Mouse (Mus musculus): ENCODE measurements at regions not wholly inside any gene's neighbourhood (a gene's known extent, or its start where the extent isn't known, plus 50 kb on each side); places are given as distances from the start of the nearest gene placed in this dataset.
A peak's percentile ranks its signal among the peaks of the same experiment; 100 is the strongest.

DNA sequence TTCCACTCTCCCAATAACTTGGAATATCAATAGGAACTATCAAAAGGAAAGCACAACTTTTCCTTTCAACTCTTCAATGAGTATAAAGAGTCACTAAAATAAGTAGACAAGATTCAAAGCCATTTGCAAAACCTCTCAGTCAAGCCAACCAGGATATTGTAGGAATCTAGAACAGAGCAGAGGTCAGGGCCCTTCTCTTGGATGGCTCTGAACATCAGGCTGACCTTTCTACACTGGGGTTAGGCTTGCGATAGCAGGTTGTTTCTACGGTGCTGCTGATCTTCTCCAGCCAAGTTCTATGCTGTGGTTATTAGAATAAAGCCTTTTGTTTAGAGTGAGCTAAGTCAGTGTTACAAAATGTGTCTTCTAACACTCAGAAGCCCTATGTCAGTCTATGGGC is 658.6 kb downstream of the Ofcc1 start:
- H3K36me3 ChIP-seq (ENCODE audit: control insufficient read depth, insufficient read depth): no peaks in the 10 kb centered on the region
- ATAC-seq: no peak
- H3K27ac ChIP-seq (ENCODE audit: low read depth, low read length): no peak overlapping the region
- no peaks in the 10 kb centered on the region for H3K4me1 ChIP-seq (replicated peaks; ENCODE audit: control insufficient read depth, insufficient read depth, low read length)
- no peaks in the 10 kb centered on the region for H3K27me3 ChIP-seq (replicated peaks; ENCODE audit: control insufficient read depth, insufficient read depth, low read length)
- H3K4me2 ChIP-seq (replicated peaks; ENCODE audit: low read depth): no peak overlapping the region
- WGBS: 73% methylated on average over 2 of the region's 2 CpGs
- no peak overlapping the region for H3K9ac ChIP-seq (ENCODE audit: low read depth, low read length)
- H3K9me3 ChIP-seq (ENCODE audit: control insufficient read depth): no peaks in the 10 kb centered on the region
- no peak for TF ChIP-seq CTCF (IDR thresholded peaks at IDR 0.05; ENCODE audit: low read depth)
- H3K4me3 ChIP-seq (ENCODE audit: low read depth, low read length): no peak overlapping the region

DNA sequence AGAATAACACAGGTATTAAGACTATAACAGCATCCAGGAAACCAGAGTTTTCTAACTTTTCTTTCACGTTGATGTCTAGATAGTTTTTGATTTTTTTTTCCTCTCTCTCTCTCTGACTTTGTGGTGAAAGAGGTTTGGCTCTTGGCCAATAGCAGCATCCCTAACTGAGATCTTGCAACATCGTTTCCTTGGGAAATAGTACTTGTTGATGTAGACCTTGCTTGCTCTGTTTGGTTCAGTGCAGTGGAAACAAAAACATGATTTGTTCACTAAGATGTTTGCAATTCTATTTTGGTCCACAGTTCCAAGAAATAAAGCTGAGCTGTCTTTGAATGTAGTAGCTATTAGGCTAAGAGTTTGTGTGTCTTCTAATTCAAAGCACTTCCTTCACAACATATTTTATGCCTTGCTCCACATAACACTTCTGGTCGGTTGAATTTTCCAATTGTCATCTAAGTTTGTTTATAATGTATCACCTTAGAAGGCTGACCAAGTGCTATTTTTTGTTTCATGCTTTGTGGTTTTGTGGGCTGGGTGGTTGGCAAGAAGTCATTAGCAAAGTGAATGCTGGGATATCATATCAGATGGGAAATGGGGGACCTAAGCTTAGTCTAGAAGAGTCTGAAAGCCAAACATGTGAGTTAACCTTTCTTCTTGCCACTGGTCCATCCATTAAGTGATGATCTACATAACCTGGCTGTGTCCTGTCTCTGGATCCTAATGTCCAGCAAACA is 669.8 kb downstream of the Ofcc1 start:
- no peak for TF ChIP-seq CTCF (IDR thresholded peaks at IDR 0.05; ENCODE audit: low read depth)
- 57% methylated on average over 3 of the region's 3 CpGs for WGBS
- Histone ChIP-seq H3K9ac (ENCODE audit: low read depth, low read length) (no peak overlapping the region), H3K27ac (ENCODE audit: low read depth, low read length) (no peak overlapping the region), H3K9me3 (ENCODE audit: control insufficient read depth) (no peaks in the 10 kb centered on the region), H3K36me3 (ENCODE audit: control insufficient read depth, insufficient read depth) (no peaks in the 10 kb centered on the region), H3K27me3 (replicated peaks; ENCODE audit: control insufficient read depth, insufficient read depth, low read length) (no peaks in the 10 kb centered on the region), H3K4me1 (replicated peaks; ENCODE audit: control insufficient read depth, insufficient read depth, low read length) (no peaks in the 10 kb centered on the region), H3K4me2 (replicated peaks; ENCODE audit: low read depth) (no peak overlapping the region), H3K4me3 (ENCODE audit: low read depth, low read length) (no peak overlapping the region)
- ATAC-seq: no peak

DNA sequence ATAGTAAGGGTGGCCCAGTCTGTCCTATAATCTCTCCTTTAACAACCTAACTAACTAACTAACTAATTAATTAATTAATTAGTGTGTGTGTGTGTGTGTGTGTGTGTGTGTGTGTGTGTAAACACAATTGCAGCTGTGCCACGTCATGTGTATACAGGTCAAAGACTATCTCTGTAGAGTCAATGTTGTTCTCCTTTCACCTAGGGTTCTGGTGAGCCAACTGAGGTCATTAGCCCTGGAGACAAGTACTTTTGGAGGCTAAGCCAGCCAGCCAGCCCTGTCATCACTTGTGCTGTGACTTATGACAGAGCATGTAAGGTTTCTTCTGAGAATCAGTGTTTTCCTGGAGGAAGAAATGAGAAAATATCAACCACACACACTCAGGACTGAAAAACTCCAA is 696.7 kb downstream of the Ofcc1 start:
- no peaks in the 10 kb centered on the region for H3K4me1 ChIP-seq (replicated peaks; ENCODE audit: control insufficient read depth, insufficient read depth, low read length)
- H3K27me3 ChIP-seq (replicated peaks; ENCODE audit: control insufficient read depth, insufficient read depth, low read length): no peaks in the 10 kb centered on the region
- ATAC-seq: no peak
- WGBS: 95% methylated on average over 1 of the region's 1 CpGs
- no peaks in the 10 kb centered on the region for H3K9me3 ChIP-seq (ENCODE audit: control insufficient read depth)
- H3K27ac ChIP-seq (ENCODE audit: low read depth, low read length): no peak overlapping the region
- H3K4me2 ChIP-seq (replicated peaks; ENCODE audit: low read depth): no peak overlapping the region
- no peak overlapping the region for H3K9ac ChIP-seq (ENCODE audit: low read depth, low read length)
- no peak for TF ChIP-seq CTCF (IDR thresholded peaks at IDR 0.05; ENCODE audit: low read depth)
- no peaks in the 10 kb centered on the region for H3K36me3 ChIP-seq (ENCODE audit: control insufficient read depth, insufficient read depth)
- H3K4me3 ChIP-seq (ENCODE audit: low read depth, low read length): no peak overlapping the region

DNA sequence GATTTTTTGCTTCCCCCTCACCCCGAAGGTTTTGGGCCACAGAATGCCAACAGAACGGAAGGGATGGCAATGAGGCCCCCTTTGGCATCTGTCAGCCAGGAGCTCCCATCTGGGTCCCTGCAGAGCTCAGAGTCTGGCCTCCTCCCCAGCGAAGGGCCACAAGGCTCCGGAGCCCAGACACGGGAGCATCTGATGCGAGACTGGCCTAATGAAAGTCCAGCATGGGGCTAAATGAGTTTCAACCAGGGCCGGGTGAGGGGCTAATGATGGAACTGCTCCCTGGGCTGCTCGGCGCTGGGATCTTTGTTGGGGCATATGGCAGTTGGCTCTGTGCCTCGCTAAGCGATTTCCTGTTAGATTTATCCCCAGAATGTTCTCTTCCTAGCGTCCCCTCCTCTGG is 688.8 kb upstream of the Slc35b3 start:
- Histone ChIP-seq H3K4me1 (replicated peaks; ENCODE audit: control insufficient read depth, insufficient read depth, low read length) (no peaks in the 10 kb centered on the region), H3K4me2 (replicated peaks; ENCODE audit: low read depth) (no peak overlapping the region), H3K27me3 (replicated peaks; ENCODE audit: control insufficient read depth, insufficient read depth, low read length) (no peaks in the 10 kb centered on the region), H3K4me3 (ENCODE audit: low read depth, low read length) (no peak overlapping the region), H3K27ac (ENCODE audit: low read depth, low read length) (no peak overlapping the region), H3K9ac (ENCODE audit: low read depth, low read length) (no peak overlapping the region), H3K9me3 (ENCODE audit: control insufficient read depth) (no peaks in the 10 kb centered on the region), H3K36me3 (ENCODE audit: control insufficient read depth, insufficient read depth) (no peaks in the 10 kb centered on the region)
- 63% methylated on average over 12 of the region's 12 CpGs for WGBS
- no peak for ATAC-seq
- TF ChIP-seq CTCF (IDR thresholded peaks at IDR 0.05; ENCODE audit: low read depth): no peak

DNA sequence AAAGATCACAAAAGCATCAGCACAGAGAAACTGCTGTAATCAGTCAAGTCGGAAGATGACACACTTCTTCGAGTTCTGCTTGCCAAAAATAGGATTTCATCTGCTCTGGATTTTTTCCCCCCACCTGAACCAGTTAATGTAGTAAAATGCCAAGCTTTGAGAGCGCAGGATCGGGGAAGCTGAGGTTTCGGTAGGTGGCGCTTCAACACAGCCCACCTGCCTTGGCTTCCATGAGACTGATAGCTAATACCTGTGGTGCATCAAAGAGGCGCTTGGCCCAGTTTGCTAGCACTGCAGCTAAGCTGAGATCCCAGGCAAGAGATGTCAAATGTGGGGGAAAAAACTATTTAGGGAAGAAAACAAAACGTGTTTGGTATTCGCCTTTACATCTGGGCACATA is 686.7 kb upstream of the Slc35b3 start:
- Histone ChIP-seq H3K27ac (ENCODE audit: low read depth, low read length) (no peak overlapping the region), H3K4me3 (ENCODE audit: low read depth, low read length) (no peak overlapping the region), H3K4me2 (replicated peaks; ENCODE audit: low read depth) (no peak overlapping the region), H3K27me3 (replicated peaks; ENCODE audit: control insufficient read depth, insufficient read depth, low read length) (no peaks in the 10 kb centered on the region), H3K9me3 (ENCODE audit: control insufficient read depth) (no peaks in the 10 kb centered on the region), H3K9ac (ENCODE audit: low read depth, low read length) (no peak overlapping the region), H3K36me3 (ENCODE audit: control insufficient read depth, insufficient read depth) (no peaks in the 10 kb centered on the region), H3K4me1 (replicated peaks; ENCODE audit: control insufficient read depth, insufficient read depth, low read length) (no peaks in the 10 kb centered on the region)
- peak; percentile 72 for TF ChIP-seq CTCF (IDR thresholded peaks at IDR 0.05; ENCODE audit: low read depth)
- no peak for ATAC-seq
- 16% methylated on average over 9 of the region's 9 CpGs for WGBS

DNA sequence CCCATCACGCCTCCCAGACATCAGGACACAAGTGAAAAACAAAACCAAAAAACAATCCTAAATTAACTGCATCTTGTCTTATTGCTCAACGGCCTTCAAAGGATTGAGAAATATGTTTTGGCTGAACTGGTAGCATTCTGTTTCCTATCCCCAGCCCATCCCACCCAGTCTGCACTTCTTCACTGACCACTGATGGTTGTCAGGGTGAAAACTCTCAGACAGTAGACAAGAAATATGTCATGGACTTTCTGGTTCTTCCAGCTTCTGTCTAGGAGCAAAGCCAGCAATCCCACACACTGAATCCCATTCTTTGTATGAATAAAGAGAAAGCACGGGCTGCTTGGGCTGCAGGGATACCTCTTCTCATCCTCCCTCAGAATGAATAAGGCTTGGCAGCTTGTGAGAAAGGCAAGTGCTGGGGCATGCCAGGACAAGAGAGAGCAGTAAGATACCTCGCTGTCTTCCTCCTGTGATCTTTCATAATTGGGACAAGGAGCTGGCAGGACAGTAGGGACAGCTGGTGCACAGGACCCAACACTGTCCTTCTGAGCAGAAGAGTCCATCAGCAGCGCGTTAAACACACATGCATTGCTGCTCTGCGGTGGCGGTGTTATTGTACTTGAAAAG is 670.9 kb upstream of the Slc35b3 start:
- Histone ChIP-seq H3K4me1 (replicated peaks; ENCODE audit: control insufficient read depth, insufficient read depth, low read length) (no peaks in the 10 kb centered on the region), H3K27me3 (replicated peaks; ENCODE audit: control insufficient read depth, insufficient read depth, low read length) (no peaks in the 10 kb centered on the region), H3K4me2 (replicated peaks; ENCODE audit: low read depth) (no peak overlapping the region), H3K9ac (ENCODE audit: low read depth, low read length) (no peak overlapping the region), H3K27ac (ENCODE audit: low read depth, low read length) (no peak overlapping the region), H3K4me3 (ENCODE audit: low read depth, low read length) (no peak overlapping the region), H3K36me3 (ENCODE audit: control insufficient read depth, insufficient read depth) (no peaks in the 10 kb centered on the region), H3K9me3 (ENCODE audit: control insufficient read depth) (no peaks in the 10 kb centered on the region)
- no peak for TF ChIP-seq CTCF (IDR thresholded peaks at IDR 0.05; ENCODE audit: low read depth)
- 71% methylated on average over 8 of the region's 8 CpGs for WGBS
- no peak for ATAC-seq

Data from intestine, postnatal 0 days (tissue).